ENCODE assay signal across 9 mouse cellular contexts in genomic region chr5:110869242-110869669, GRCm38 (mm10). TPM values are rescaled to one million over a fixed set of nuclear protein-coding genes. Genes with fewer than 3 reads are reported as not detected.
DNase-seq lines count a peak whose midpoint lies in the region; ATAC-seq lines count a peak whose summit lies in the region.
"Had no signal": no experiment of that assay in that cellular context is flagged by ENCODE, and none has a peak within 500 bp of the region (broad histone marks: within the 10 kb centered on the region; RNA-seq: fewer than 3 reads in every experiment).

No protein-coding gene starts in this region.

- WGBS in forebrain, embryonic 12.5 days, result 14% methylated on average over 8 of the region's 8 CpGs
- WGBS in hindbrain, embryonic 14.5 days, result 39% methylated on average over 8 of the region's 8 CpGs
- 18% methylated on average over 8 of the region's 8 CpGs for WGBS in stomach, embryonic 15.5 days

- DNase-seq in lung, postnatal 10 days, result peak; percentile 21
- DNase-seq in lung, postnatal 4 days, result no peak
- DNase-seq in hindbrain, embryonic 14.5 days (ENCODE audit: low spot score), result peak; percentile 41
- DNase-seq in spleen, adult 12 weeks (ENCODE audit: low spot score), result no peak
- no peak for DNase-seq in adrenal gland, adult (ENCODE audit: inconsistent age in 2 of 2, low spot score in 1 of 2)
- DNase-seq: kidney, postnatal 10 days had no signal

- H3K4me3 ChIP-seq in forebrain, embryonic 12.5 days (replicated peaks), result no peak overlapping the region
- H3K4me3 ChIP-seq in hindbrain, embryonic 14.5 days (replicated peaks; ENCODE audit: low read length), result no peak overlapping the region
- H3K4me3 ChIP-seq in stomach, embryonic 15.5 days (replicated peaks), result no peak overlapping the region
- H3K4me3 ChIP-seq: limb, embryonic 10.5 days had no signal

- peaks cover 30% of the 10 kb centered on the region for H3K36me3 ChIP-seq in forebrain, embryonic 12.5 days (replicated peaks)
- no peaks in the 10 kb centered on the region for H3K36me3 ChIP-seq in hindbrain, embryonic 14.5 days (replicated peaks; ENCODE audit: control insufficient read depth, insufficient read depth)
- H3K36me3 ChIP-seq in stomach, embryonic 15.5 days, result peaks cover 2% of the 10 kb centered on the region; the same call in 1 of the 2 replicates

- no peak overlapping the region for H3K4me2 ChIP-seq in forebrain, embryonic 12.5 days
- H3K4me2 ChIP-seq in hindbrain, embryonic 14.5 days (replicated peaks), result no peak overlapping the region
- H3K4me2 ChIP-seq in stomach, embryonic 15.5 days, result peak overlapping the region; percentile 21; the same call in 1 of the 2 replicates

- H3K4me1 ChIP-seq in forebrain, embryonic 12.5 days, result peaks cover 20% of the 10 kb centered on the region
- H3K4me1 ChIP-seq in hindbrain, embryonic 14.5 days (replicated peaks; ENCODE audit: control insufficient read depth, insufficient read depth, low read length), result peaks cover 17% of the 10 kb centered on the region
- peaks cover 13% of the 10 kb centered on the region for H3K4me1 ChIP-seq in stomach, embryonic 15.5 days
- H3K4me1 ChIP-seq: limb, embryonic 10.5 days had no signal

- H3K27me3 ChIP-seq in forebrain, embryonic 12.5 days, result no peaks in the 10 kb centered on the region
- no peaks in the 10 kb centered on the region for H3K27me3 ChIP-seq in hindbrain, embryonic 14.5 days (ENCODE audit: control insufficient read depth, insufficient read depth, low read length)
- no peaks in the 10 kb centered on the region for H3K27me3 ChIP-seq in stomach, embryonic 15.5 days (replicated peaks)

- peak overlapping the region; percentile 50 for H3K27ac ChIP-seq in forebrain, embryonic 12.5 days
- H3K27ac ChIP-seq in hindbrain, embryonic 14.5 days, result peak overlapping the region; percentile 40; the same call in 1 of the 2 replicates
- H3K27ac ChIP-seq in stomach, embryonic 15.5 days, result peak overlapping the region; percentile 67
- H3K27ac ChIP-seq: limb, embryonic 10.5 days had no signal

- H3K9ac ChIP-seq in forebrain, embryonic 12.5 days, result no peak overlapping the region
- H3K9ac ChIP-seq in hindbrain, embryonic 14.5 days, result no peak overlapping the region
- no peak overlapping the region for H3K9ac ChIP-seq in stomach, embryonic 15.5 days

- ATAC-seq in forebrain, embryonic 12.5 days (ENCODE audit: low FRiP score), result 0 out of 2 replicates have a peak, but pooled peaks have one; percentile 46
- no peak; the same call in 1 of the 2 replicates for ATAC-seq in hindbrain, embryonic 14.5 days (ENCODE audit: low FRiP score)
- ATAC-seq in stomach, embryonic 15.5 days (ENCODE audit: insufficient read depth, low FRiP score, low read depth), result peak; percentile 71

- H3K9me3 ChIP-seq in forebrain, embryonic 12.5 days, result no peaks in the 10 kb centered on the region
- H3K9me3 ChIP-seq in hindbrain, embryonic 14.5 days (ENCODE audit: control insufficient read depth, low read length), result no peaks in the 10 kb centered on the region
- no peaks in the 10 kb centered on the region for H3K9me3 ChIP-seq in stomach, embryonic 15.5 days
- H3K9me3 ChIP-seq: limb, embryonic 10.5 days had no signal

RNA-seq across cellular contexts. Expression of gene Ttc28, which starts 10.3 kb away (rescaled TPM):
- 22.5 and 23.1 TPM in 2 replicates for polyA plus RNA-seq in forebrain, embryonic 12.5 days (2016; fragmentation: Nextera tagmentation; extraction: Ambion mirVana)
- 27.3 and 30.0 TPM in 2 replicates for polyA plus RNA-seq in hindbrain, embryonic 14.5 days (2014; fragmentation: Nextera tagmentation; extraction: Ambion mirVana)
- 10.2 and 10.9 TPM in 2 replicates for polyA plus RNA-seq in stomach, embryonic 15.5 days (2015; fragmentation: Nextera tagmentation; extraction: Ambion mirVana)

RNA-seq across cellular contexts. Expression of gene Chek2, which starts 29.5 kb away (rescaled TPM):
- 29.2 and 34.5 TPM in 2 replicates for polyA plus RNA-seq in forebrain, embryonic 12.5 days (2016; fragmentation: Nextera tagmentation; extraction: Ambion mirVana)
- 5.4 and 5.9 TPM in 2 replicates for polyA plus RNA-seq in hindbrain, embryonic 14.5 days (2014; fragmentation: Nextera tagmentation; extraction: Ambion mirVana)
- polyA plus RNA-seq in stomach, embryonic 15.5 days (2015; fragmentation: Nextera tagmentation; extraction: Ambion mirVana), result 31.7 and 33.8 TPM in 2 replicates

RNA-seq across cellular contexts. Expression of gene Hscb, which starts 29.7 kb away (rescaled TPM):
- polyA plus RNA-seq in forebrain, embryonic 12.5 days (2016; fragmentation: Nextera tagmentation; extraction: Ambion mirVana), result 19.4 and 20.6 TPM in 2 replicates
- 7.8 and 10.3 TPM in 2 replicates for polyA plus RNA-seq in hindbrain, embryonic 14.5 days (2014; fragmentation: Nextera tagmentation; extraction: Ambion mirVana)
- 28.2 and 30.0 TPM in 2 replicates for polyA plus RNA-seq in stomach, embryonic 15.5 days (2015; fragmentation: Nextera tagmentation; extraction: Ambion mirVana)

RNA-seq across cellular contexts. Expression of gene Ulk1, which starts 59.4 kb away (rescaled TPM):
- polyA plus RNA-seq in forebrain, embryonic 12.5 days (2016; fragmentation: Nextera tagmentation; extraction: Ambion mirVana), result 33.8 and 34.2 TPM in 2 replicates
- 48.9 and 49.6 TPM in 2 replicates for polyA plus RNA-seq in hindbrain, embryonic 14.5 days (2014; fragmentation: Nextera tagmentation; extraction: Ambion mirVana)
- polyA plus RNA-seq in stomach, embryonic 15.5 days (2015; fragmentation: Nextera tagmentation; extraction: Ambion mirVana), result 14.0 and 15.8 TPM in 2 replicates

Comparison
In these comparisons a context has a peak if more than half of its experiments do, and no peak if none do; other contexts are left out.
1. DNase-seq: peak in lung, postnatal 10 days (single experiment) and hindbrain, embryonic 14.5 days (single experiment); none in lung, postnatal 4 days (0 of 2), spleen, adult 12 weeks (single experiment) and adrenal gland, adult (0 of 2).
2. Peak in every context shown above with its lines, with median percentiles within 50 percentile points of each other: H3K27ac ChIP-seq.